Comparison of ENCODE assay signal across 18 mouse cellular contexts in the genomic region with DNA sequence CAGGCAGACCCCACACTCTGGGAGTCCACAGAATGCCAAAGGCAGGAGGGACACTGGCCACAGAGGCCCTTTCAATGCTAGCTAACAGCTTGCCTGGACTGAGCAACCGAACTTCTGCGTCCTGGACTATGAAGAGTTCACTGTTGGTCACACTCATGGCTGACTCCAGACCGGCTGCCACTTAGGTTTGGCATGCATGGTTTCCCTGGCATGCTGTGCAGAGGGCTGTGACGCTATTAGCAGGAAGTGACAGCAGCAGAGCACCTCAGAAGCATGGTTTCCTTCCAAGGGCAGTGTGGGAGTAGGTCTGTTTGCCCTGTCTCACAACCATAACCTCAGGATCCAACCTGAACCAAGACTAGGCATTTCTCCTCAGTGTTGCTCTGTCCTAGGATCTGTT. TPM values are rescaled to one million over a fixed set of nuclear protein-coding genes. Genes with fewer than 3 reads are reported as not detected.
A peak's percentile ranks its signal among the peaks of the same experiment; 100 is the strongest.
DNase-seq lines count a peak whose midpoint lies in the region; ATAC-seq and TF ChIP-seq lines count a peak whose summit lies in the region.
"Had no signal": no experiment of that assay in that cellular context is flagged by ENCODE, and none has a peak within 500 bp of the region (broad histone marks: within the 10 kb centered on the region; RNA-seq: fewer than 3 reads in every experiment).

No protein-coding gene starts in this region.

- no peaks in the 10 kb centered on the region for H3K36me3 ChIP-seq in kidney, adult 2 months (ENCODE audit: control insufficient read depth, insufficient read depth, low read length)
- H3K36me3 ChIP-seq in heart, embryonic 11.5 days (ENCODE audit: control insufficient read depth, insufficient read depth, low read length): no peaks in the 10 kb centered on the region
- H3K36me3 ChIP-seq in heart, embryonic 16.5 days (ENCODE audit: control insufficient read depth, insufficient read depth): peaks cover 3% of the 10 kb centered on the region; the same call in 1 of the 2 replicates
- peaks cover 6% of the 10 kb centered on the region; the same call in 1 of the 2 replicates for H3K36me3 ChIP-seq in splenic B cell, adult 2 months (ENCODE audit: control insufficient read depth, insufficient read depth, low read length, poor library complexity, severe bottlenecking)
- no peaks in the 10 kb centered on the region for H3K36me3 ChIP-seq in forebrain, embryonic 12.5 days (replicated peaks)
- no peaks in the 10 kb centered on the region for H3K36me3 ChIP-seq in thymus, adult 2 months (ENCODE audit: control insufficient read depth, insufficient read depth, low read length)
- H3K36me3 ChIP-seq: embryonic facial prominence, embryonic 13.5 days; hindbrain, embryonic 12.5 days; limb, embryonic 13.5 days had no signal

- DNase-seq in kidney, adult 2 months: no peak
- no peak for DNase-seq in kidney, adult 8-10 months
- DNase-seq in splenic B cell, adult 2 months (ENCODE audit: low read depth, low spot score): peak; percentile 46
- DNase-seq in thymus, adult 2 months: no peak
- DNase-seq: cerebellum, adult 9-10 months; forebrain, postnatal 0 days; kidney, adult 18-20 months; kidney, postnatal 25 days; liver, embryonic 13.5 days; lung, embryonic 14.5 days; thymus, postnatal 4 days had no signal

- H3K9ac ChIP-seq in heart, embryonic 11.5 days (ENCODE audit: low read depth, low read length): no peak overlapping the region
- H3K9ac ChIP-seq in heart, embryonic 16.5 days (ENCODE audit: low read length): 0 out of 2 replicates have a peak overlapping the region, but pooled peaks have one; percentile 24
- no peak overlapping the region for H3K9ac ChIP-seq in forebrain, embryonic 12.5 days
- H3K9ac ChIP-seq: embryonic facial prominence, embryonic 13.5 days; forebrain, postnatal 0 days; hindbrain, embryonic 12.5 days; limb, embryonic 13.5 days; liver, embryonic 13.5 days; lung, embryonic 14.5 days had no signal

- peaks cover 19% of the 10 kb centered on the region; the same call in 1 of the 2 replicates for H3K4me1 ChIP-seq in kidney, adult 2 months (ENCODE audit: control insufficient read depth, insufficient read depth, low read length)
- H3K4me1 ChIP-seq in heart, embryonic 11.5 days (ENCODE audit: control insufficient read depth, insufficient read depth, low read length): peaks cover 63% of the 10 kb centered on the region
- peaks cover 68% of the 10 kb centered on the region for H3K4me1 ChIP-seq in heart, embryonic 16.5 days (ENCODE audit: control insufficient read depth, insufficient read depth, low read length)
- H3K4me1 ChIP-seq in forebrain, embryonic 12.5 days: no peaks in the 10 kb centered on the region; the same call in 1 of the 2 replicates
- no peaks in the 10 kb centered on the region for H3K4me1 ChIP-seq in thymus, adult 2 months (replicated peaks; ENCODE audit: control insufficient read depth, insufficient read depth, low read length)

- TF ChIP-seq CTCF in kidney, adult 2 months (conservative IDR thresholded peaks at IDR 0.05; ENCODE audit: insufficient read depth, insufficient read length, low read depth, low read length): no peak
- TF ChIP-seq CTCF in thymus, adult 2 months (IDR thresholded peaks at IDR 0.05; ENCODE audit: borderline replicate concordance, control insufficient read depth, extremely low read depth, insufficient read depth, low read length, poor library complexity): no peak

- no peak for TF ChIP-seq POLR2A in kidney, adult 2 months (IDR thresholded peaks at IDR 0.05; ENCODE audit: low read depth, low read length)
- TF ChIP-seq POLR2A in thymus, adult 2 months (IDR thresholded peaks at IDR 0.05; ENCODE audit: control insufficient read depth, extremely low read depth, insufficient read depth, low read length, poor library complexity): no peak

- WGBS in kidney, adult 2 months: 41% methylated on average over 4 of the region's 4 CpGs
- WGBS in heart, embryonic 11.5 days (ENCODE audit: insufficient replicate concordance): 66% methylated on average over 4 of the region's 4 CpGs
- WGBS in heart, embryonic 16.5 days: 46% methylated on average over 4 of the region's 4 CpGs
- WGBS in forebrain, embryonic 12.5 days: 91% methylated on average over 4 of the region's 4 CpGs
- 86% methylated on average over 4 of the region's 4 CpGs for WGBS in thymus, adult 2 months

- H3K27ac ChIP-seq in kidney, adult 2 months (ENCODE audit: insufficient read depth, low read depth, low read length): peak overlapping the region; percentile 15; the same call in 1 of the 2 replicates
- H3K27ac ChIP-seq in heart, embryonic 11.5 days (ENCODE audit: low read depth, low read length): peak overlapping the region; percentile 95
- peak overlapping the region; percentile 96 for H3K27ac ChIP-seq in heart, embryonic 16.5 days (ENCODE audit: low read length)
- no peak overlapping the region for H3K27ac ChIP-seq in forebrain, embryonic 12.5 days
- no peak overlapping the region for H3K27ac ChIP-seq in thymus, adult 2 months (ENCODE audit: control insufficient read depth, insufficient read depth, low read length)
- H3K27ac ChIP-seq: embryonic facial prominence, embryonic 13.5 days; hindbrain, embryonic 12.5 days; limb, embryonic 13.5 days; liver, embryonic 13.5 days; midbrain, embryonic 10.5 days had no signal

- no peaks in the 10 kb centered on the region for H3K27me3 ChIP-seq in kidney, adult 2 months (replicated peaks; ENCODE audit: control insufficient read depth, insufficient read depth, low read length)
- no peaks in the 10 kb centered on the region for H3K27me3 ChIP-seq in heart, embryonic 11.5 days (ENCODE audit: control insufficient read depth, insufficient read depth, low read length)
- H3K27me3 ChIP-seq in heart, embryonic 16.5 days (ENCODE audit: control insufficient read depth, insufficient read depth, low read length): no peaks in the 10 kb centered on the region
- H3K27me3 ChIP-seq in splenic B cell, adult 2 months (ENCODE audit: control insufficient read depth, insufficient read depth, low read length, poor library complexity, severe bottlenecking): no peaks in the 10 kb centered on the region
- H3K27me3 ChIP-seq in forebrain, embryonic 12.5 days: no peaks in the 10 kb centered on the region
- no peaks in the 10 kb centered on the region for H3K27me3 ChIP-seq in thymus, adult 2 months (ENCODE audit: control insufficient read depth, insufficient read depth, low read length)
- H3K27me3 ChIP-seq: embryonic facial prominence, embryonic 13.5 days; hindbrain, embryonic 12.5 days; limb, embryonic 13.5 days; liver, embryonic 13.5 days had no signal

- no peak for ATAC-seq in heart, embryonic 11.5 days (replicated peaks; ENCODE audit: insufficient number of reproducible peaks, low FRiP score, low TSS enrichment)
- ATAC-seq in heart, embryonic 16.5 days (replicated peaks; ENCODE audit: extremely low read depth, insufficient read depth, low FRiP score): no peak
- no peak for ATAC-seq in forebrain, embryonic 12.5 days (ENCODE audit: low FRiP score)
- ATAC-seq: forebrain, postnatal 0 days had no signal

- no peaks in the 10 kb centered on the region for H3K9me3 ChIP-seq in heart, embryonic 11.5 days (replicated peaks; ENCODE audit: control insufficient read depth, low read length)
- H3K9me3 ChIP-seq in heart, embryonic 16.5 days (replicated peaks; ENCODE audit: control insufficient read depth, low read length): no peaks in the 10 kb centered on the region
- no peaks in the 10 kb centered on the region for H3K9me3 ChIP-seq in forebrain, embryonic 12.5 days
- H3K9me3 ChIP-seq: embryonic facial prominence, embryonic 13.5 days; hindbrain, embryonic 12.5 days; limb, embryonic 13.5 days; liver, embryonic 13.5 days; midbrain, embryonic 10.5 days had no signal

- H3K4me2 ChIP-seq in heart, embryonic 11.5 days: no peak overlapping the region
- H3K4me2 ChIP-seq in heart, embryonic 16.5 days (ENCODE audit: low read depth, low read length): no peak overlapping the region
- H3K4me2 ChIP-seq in forebrain, embryonic 12.5 days: no peak overlapping the region
- H3K4me2 ChIP-seq: embryonic facial prominence, embryonic 13.5 days; hindbrain, embryonic 12.5 days; limb, embryonic 13.5 days; liver, embryonic 13.5 days; lung, embryonic 14.5 days had no signal

- no peak overlapping the region for H3K4me3 ChIP-seq in kidney, adult 2 months (ENCODE audit: insufficient read depth, low read depth, low read length)
- H3K4me3 ChIP-seq in heart, embryonic 11.5 days (ENCODE audit: low read depth, low read length): no peak overlapping the region
- no peak overlapping the region for H3K4me3 ChIP-seq in heart, embryonic 16.5 days (ENCODE audit: low read length)
- H3K4me3 ChIP-seq in forebrain, embryonic 12.5 days (replicated peaks): no peak overlapping the region
- no peak overlapping the region for H3K4me3 ChIP-seq in thymus, adult 2 months (ENCODE audit: control insufficient read depth, insufficient read depth, low read length)
- H3K4me3 ChIP-seq: embryonic facial prominence, embryonic 13.5 days; hindbrain, embryonic 12.5 days; limb, embryonic 13.5 days; liver, embryonic 13.5 days; midbrain, embryonic 10.5 days had no signal

RNA-seq across cellular contexts. Expression of gene Ehd4, which starts 28.0 kb away (rescaled TPM):
- polyA plus RNA-seq in kidney, adult 2 months (2012; rRNA removed): 36.5 and 38.2 TPM in 2 replicates
- 97.3 and 113 TPM in 2 replicates for polyA plus RNA-seq in heart, embryonic 11.5 days (2014; fragmentation: Nextera tagmentation; extraction: Ambion mirVana)
- 163 and 195 TPM in 2 replicates for polyA plus RNA-seq in heart, embryonic 16.5 days (2015; fragmentation: Nextera tagmentation; extraction: Ambion mirVana)
- 9.9 and 14.4 TPM in 2 replicates for polyA plus RNA-seq in forebrain, embryonic 12.5 days (2016; fragmentation: Nextera tagmentation; extraction: Ambion mirVana)
- 17.6 and 24.3 TPM in 2 replicates for polyA plus RNA-seq in thymus, adult 2 months (2012; rRNA removed)

Comparison
In these comparisons a context has a peak if more than half of its experiments do, and no peak if none do; other contexts are left out.
1. H3K27ac ChIP-seq: peak in kidney, adult 2 months (single experiment), heart, embryonic 11.5 days (single experiment) and heart, embryonic 16.5 days (single experiment); none in forebrain, embryonic 12.5 days (single experiment) and thymus, adult 2 months (single experiment).